Comparison of ENCODE assay signal across 25 mouse cellular contexts in genomic region chr1:99134129-99134528, GRCm38 (mm10).
"Had no signal": no experiment of that assay in that cellular context is flagged by ENCODE, and none has a peak within 500 bp of the region (broad histone marks: within the 10 kb centered on the region; RNA-seq: fewer than 3 reads in every experiment).

No protein-coding gene starts in this region.

- H3K4me3 ChIP-seq: embryonic facial prominence, embryonic 10.5 days; embryonic facial prominence, embryonic 12.5 days; embryonic facial prominence, embryonic 13.5 days; embryonic facial prominence, embryonic 15.5 days; erythroblast, embryonic 14.5 days; forebrain, embryonic 10.5 days; forebrain, embryonic 12.5 days; forebrain, embryonic 13.5 days; forebrain, embryonic 15.5 days; gastrocnemius, adult 2 months; heart, adult 2 months; heart, embryonic 10.5 days had no signal

- DNase-seq: cerebellum, adult 9-11 months; cerebellum, postnatal 10 days; cerebellum, postnatal 14 days; cerebellum, postnatal 25 days; cerebellum, postnatal 36 days; embryo, embryonic 11 days; forebrain, postnatal 0 days; gastrocnemius, adult 2 months; gastrocnemius, postnatal 10 days; gastrocnemius, postnatal 14 days; gastrocnemius, postnatal 25 days; gastrocnemius, postnatal 36 days; heart, adult 11 months; heart, adult 18-20 months; heart, adult 2 months had no signal

- H3K27me3 ChIP-seq: embryonic facial prominence, embryonic 12.5 days; embryonic facial prominence, embryonic 13.5 days; embryonic facial prominence, embryonic 15.5 days; forebrain, embryonic 12.5 days; forebrain, embryonic 13.5 days; forebrain, embryonic 15.5 days had no signal

- H3K4me1 ChIP-seq: embryonic facial prominence, embryonic 10.5 days; embryonic facial prominence, embryonic 12.5 days; embryonic facial prominence, embryonic 13.5 days; embryonic facial prominence, embryonic 15.5 days; forebrain, embryonic 10.5 days; forebrain, embryonic 12.5 days; forebrain, embryonic 13.5 days; forebrain, embryonic 15.5 days; heart, embryonic 10.5 days had no signal

- H3K9me3 ChIP-seq: embryonic facial prominence, embryonic 10.5 days; embryonic facial prominence, embryonic 12.5 days; embryonic facial prominence, embryonic 13.5 days; embryonic facial prominence, embryonic 15.5 days; forebrain, embryonic 10.5 days; forebrain, embryonic 12.5 days; forebrain, embryonic 13.5 days; forebrain, embryonic 15.5 days; heart, embryonic 10.5 days had no signal

- H3K36me3 ChIP-seq: embryonic facial prominence, embryonic 10.5 days; embryonic facial prominence, embryonic 12.5 days; embryonic facial prominence, embryonic 13.5 days; embryonic facial prominence, embryonic 15.5 days; forebrain, embryonic 10.5 days; forebrain, embryonic 12.5 days; forebrain, embryonic 15.5 days; heart, embryonic 10.5 days had no signal

- H3K9ac ChIP-seq: embryonic facial prominence, embryonic 12.5 days; embryonic facial prominence, embryonic 13.5 days; embryonic facial prominence, embryonic 15.5 days; forebrain, embryonic 12.5 days; forebrain, embryonic 13.5 days; forebrain, embryonic 15.5 days; forebrain, postnatal 0 days had no signal

- H3K27ac ChIP-seq: embryonic facial prominence, embryonic 10.5 days; embryonic facial prominence, embryonic 12.5 days; embryonic facial prominence, embryonic 13.5 days; embryonic facial prominence, embryonic 15.5 days; forebrain, embryonic 10.5 days; forebrain, embryonic 12.5 days; forebrain, embryonic 13.5 days; forebrain, embryonic 15.5 days; gastrocnemius, adult 2 months; heart, adult 2 months; heart, embryonic 10.5 days had no signal
